Mouse (Mus musculus) adrenal gland, postnatal 4 days (tissue): ENCODE results near the gene AW011738. TPM values are rescaled to one million over a fixed set of nuclear protein-coding genes. Genes with fewer than 3 reads are reported as not detected.
A peak's percentile ranks its signal among the peaks of the same experiment; 100 is the strongest.

ENCODE experiments used
- DNase-seq, 2 experiments: peaks; one replicate each; pipeline ENCODE4 v3.0.0; 2021 to 2022; ENCODE audit warnings: low spot score in 2 of 2, mixed read lengths in 2 of 2
- total RNA-seq, 2 experiments: library from RNA; stranded (reverse); gene quantifications; 2 replicates each; pipeline ENCODE4 v1.2.3; 2021

Gene AW011738
- total RNA-seq, 2 experiments from 2014 or later, result 3.7 to 4.8 TPM

DNA sequence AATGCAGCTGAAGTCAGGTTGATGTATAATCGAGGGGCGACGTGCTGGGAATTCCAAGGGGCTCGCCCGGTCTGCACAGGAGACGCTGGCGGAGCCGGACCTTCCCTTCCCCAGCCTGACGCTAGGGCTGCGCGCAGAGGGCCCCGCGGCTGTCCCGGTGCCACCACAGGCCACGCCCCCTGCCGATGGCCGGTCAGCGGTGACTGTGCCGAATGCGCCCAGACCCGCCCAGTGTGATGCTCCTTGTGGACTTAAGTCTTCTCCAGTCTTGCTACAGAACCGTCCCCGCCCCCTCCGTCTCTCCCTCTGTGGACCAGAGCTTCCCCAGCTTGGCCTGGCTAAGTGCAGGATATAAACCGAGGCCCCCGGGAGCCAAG, 5.3 kb upstream of the AW011738 start:
- DNase-seq, result peak; percentile 63 to 82

DNA sequence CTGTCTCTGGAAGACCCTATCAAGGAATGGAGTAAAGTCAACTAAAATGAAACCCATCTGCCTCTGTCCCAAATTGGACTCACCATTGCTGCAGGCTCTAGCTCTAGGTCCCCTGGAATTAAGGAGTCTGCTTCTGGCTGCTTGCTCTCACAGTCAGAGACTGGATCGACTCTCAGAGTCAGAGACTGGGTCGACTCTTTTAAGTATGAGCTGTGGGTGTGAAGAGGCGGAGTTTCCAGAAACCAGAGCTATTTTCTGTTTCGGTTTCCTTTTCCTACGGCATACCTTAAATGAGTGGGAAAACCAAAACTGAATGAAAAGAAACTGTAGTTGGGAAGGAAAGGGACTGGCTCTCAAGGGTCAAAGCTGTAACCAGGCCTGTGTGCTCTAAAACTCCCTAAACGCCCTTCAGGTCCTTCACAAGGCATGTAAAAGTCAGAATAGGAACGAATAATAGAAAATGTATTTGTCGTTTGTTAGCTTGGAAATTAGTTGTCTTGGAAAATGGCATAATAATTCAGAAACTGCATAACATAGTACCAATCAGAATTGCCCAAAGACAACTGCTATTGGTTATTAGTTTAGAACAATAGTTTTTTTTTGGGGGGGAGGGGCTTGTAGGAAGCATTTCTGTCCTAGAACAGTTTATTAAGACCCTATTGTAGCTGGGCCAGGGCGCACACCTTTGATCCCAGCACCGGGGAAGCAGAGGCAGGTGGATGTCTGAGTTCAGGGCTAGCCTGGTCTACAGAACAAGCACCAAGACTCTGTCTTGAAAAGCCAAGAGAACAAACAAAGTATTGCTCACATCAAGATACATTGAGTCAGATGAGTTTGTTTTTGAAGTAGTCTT, 2.3 kb upstream of the AW011738 start, which contains the start of gene Isg15:
Gene Isg15 (minus strand): TSS at position 196 of the 853 bp plus-strand sequence.
- DNase-seq, result no peak

DNA sequence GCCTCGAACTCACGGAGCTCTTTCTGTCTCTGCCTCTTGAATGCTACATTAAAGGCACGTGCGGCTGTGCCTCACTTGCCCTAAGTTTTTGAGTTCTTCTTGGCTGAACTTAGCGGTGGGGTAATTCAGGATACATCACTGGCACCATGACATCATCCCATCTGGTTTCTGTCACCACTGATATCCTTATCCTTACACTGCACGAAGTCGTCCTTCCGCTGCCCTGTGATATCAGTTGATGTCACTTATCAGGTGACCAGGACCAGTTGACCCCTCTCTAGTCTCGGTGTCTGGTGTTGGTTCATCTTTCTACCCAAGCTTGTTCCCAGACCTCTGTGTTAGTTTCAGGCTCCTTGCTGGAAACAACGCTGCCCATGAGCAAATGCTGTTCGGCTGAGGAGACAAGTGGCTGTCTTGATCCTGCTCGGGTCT, 626 bp upstream of the AW011738 start:
- DNase-seq, result no peak

DNA sequence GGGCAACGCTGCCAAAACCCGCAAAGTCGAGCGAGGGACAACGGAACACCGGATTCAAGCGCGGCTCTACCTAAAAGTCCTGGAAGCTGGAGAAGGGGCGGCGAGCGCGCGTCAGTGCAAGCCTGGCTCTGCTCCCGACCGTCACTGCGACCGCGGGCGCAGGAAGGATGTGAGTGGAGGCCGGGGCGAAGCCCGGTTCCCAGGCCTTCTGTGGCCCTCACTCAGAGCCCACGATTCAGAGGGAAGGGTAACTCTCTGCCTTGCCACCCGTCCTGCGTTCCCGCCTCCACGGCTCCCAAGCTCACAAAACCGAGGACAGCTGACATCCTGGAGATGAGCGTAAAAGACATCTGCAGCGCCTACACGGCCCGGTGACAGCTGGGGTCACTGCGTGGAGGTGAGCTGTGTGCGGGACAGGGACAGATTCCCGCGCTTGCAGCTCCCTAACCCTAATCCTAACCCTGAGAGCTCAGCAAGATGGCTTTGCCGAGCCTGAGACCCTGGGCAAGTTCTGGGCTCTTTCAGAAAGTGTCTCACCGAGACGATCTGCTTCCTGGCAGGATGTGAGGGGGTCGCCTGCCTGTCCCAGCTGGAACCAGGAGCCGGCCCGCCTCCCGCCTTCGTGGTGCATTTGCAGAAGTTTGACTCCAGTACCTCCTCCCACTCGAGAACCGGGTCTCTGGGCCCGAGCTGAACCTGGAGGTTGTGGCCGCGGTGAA, 468 bp downstream of the AW011738 start:
- DNase-seq, result no peak

DNA sequence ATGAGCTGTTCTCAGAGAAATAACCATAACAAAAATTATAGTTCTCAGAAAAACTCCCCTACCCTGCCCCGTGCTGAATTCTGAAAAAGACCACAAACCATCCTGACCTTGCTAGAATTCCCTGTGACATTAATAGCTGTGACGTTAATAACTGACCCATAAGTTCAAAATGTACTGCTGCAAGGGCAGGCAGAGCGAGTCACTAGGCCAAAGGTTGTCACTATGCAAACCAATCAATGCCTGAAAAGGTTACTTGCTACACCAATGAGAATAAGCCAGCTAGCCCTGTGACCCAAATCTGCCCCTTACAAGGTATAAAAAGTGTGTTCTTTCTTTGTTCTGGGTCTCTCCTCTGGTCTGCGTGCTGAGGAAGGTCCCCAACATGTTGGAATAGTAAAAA, 5.8 kb downstream of the AW011738 start:
- no peak for DNase-seq

DNA sequence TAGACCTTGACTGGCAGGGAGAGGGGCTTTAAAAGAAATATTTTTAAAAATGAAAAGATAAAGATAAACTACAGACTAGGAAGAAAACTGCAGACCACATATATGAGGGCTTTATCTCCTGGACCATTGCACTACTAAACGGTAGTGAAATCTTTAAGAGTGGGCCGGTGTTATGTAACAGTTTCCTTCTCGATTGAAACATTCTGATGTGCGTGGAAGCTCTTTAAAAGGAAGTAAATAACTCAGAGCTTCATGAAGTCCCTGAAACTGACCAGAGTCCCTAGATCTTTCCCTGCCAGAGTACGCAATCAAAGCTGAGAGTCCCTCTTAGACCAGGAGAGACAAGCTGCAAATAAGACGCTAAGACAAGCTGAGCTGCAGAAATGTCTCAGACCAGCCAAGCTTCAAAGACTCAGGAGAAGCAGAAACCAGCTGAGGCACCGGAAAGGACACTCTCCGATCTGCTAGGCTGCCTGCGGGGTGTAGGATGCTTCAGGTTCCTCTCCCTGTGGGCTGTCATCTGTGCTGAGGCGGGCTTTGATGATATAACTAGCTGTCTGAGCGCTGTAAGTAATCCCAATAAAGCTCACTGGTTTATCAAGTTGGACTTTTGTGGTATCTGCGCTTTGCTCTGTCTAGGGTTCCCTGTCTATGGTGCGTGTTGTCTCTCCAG, 7.0 kb downstream of the AW011738 start:
- DNase-seq, result no peak

DNA sequence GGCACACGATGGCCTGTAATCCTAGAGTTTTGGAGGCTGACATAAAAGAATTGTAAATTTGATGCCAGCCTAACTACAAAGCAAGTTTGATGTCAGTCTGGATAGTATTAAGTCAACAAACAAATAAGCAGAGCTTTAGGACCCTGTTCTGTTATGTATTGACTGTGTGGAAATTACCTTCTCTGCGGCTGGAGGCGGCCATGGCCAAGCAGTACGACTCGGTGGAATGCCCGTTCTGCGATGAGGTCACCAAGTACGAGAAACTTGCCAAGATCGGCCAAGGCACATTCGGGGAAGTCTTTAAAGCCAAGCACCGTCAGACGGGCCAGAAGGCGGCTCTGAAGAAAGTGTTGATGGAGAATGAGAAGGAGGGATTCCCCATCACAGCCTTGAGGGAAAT, 10.0 kb downstream of the AW011738 start:
- no peak for DNase-seq

DNA sequence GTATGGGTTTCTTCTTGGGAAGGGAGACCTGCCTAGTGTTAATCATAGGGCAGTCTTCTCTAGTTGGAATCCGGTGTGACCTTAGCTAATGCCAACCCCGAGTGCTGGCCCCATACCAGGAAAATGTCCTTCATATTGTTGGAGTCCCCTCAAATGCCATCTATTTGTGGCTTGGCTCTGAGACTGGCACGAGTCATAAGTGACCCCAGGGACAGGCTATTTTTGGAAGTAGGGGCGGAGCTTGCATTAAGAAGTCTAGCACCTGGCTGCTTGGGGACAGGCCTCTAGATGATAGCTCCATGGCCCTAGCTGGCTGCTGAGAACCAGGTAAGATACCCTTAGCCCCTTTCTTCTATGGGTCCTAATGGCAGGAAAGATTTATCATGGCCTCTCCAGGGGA, 12.5 kb downstream of the AW011738 start, which contains the start of gene Perm1:
Gene Perm1 (plus strand): TSS at position 220 of the 400 bp plus-strand sequence.
- DNase-seq, result peak in 1 of 2 experiments; percentile 57

DNA sequence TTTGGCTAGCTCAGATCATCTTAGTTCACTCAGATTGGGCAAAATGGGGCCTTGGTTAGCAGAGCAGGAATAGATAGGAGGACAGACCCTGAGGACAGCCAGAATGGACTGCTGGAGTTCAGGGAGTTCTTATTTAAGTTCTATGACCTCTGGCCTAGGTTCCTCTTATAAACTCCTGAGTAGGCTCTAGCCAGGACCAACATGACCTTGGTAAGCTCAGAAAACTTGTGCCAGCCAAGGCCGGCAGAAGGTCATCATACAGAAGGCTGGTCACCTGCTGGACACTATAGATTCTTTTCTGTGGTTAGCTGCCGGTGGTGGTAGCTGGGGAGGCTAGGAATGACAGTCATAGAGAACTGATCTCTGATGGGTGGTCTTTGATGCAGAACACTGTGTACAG, 13.1 kb downstream of the AW011738 start:
- DNase-seq, result no peak

DNA sequence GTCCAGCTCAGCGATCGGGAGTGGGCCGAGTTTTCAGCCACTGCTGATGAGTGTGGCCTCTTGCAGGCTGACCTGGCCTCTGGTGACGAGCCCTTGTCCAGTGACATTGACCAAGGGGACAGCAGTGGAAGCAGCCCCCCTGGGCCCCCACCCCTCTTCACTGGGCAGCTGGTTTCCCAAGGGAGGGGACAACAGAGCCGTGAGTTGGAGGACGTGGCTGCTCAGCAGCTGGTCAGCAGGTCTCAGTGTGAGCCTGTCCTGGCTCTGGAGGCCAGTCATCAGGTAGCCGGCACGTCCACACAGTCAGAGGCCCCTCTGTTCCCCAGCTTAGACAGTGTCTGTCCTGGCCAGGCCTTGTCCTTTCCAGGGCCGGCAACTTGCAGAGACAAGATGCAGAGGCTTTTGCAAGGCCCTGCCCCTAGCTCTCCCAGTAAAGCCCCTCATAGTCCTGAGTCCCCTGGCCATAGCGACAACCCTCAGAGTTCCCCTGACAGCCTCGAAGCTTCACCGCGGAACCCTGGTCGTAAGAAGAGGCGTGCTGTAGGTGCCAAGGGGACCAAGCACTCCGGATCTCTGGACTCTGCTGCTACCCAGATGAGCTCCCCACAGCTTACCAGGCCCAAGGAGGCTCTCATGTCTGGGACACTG, 14.0 kb downstream of the AW011738 start:
- DNase-seq, result no peak

DNA sequence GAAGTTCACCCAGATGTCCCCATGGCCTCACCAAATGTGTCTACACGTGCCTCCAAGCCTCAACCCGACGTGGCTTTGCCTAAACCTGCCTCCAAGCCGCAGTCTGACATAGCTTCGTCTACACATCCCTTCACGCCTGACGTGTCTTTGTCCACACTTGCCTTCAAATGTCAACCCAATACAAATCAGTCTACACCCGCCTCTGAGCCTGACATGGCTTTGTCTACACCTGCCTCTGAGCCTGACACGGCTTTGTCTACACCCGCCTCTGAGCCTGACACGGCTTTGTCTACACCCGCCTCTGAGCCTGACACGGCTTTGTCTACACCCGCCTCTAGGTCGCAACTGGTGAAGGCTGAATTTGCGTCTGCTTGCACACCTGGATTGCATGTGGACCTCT, 14.7 kb downstream of the AW011738 start:
- DNase-seq, result no peak

DNA sequence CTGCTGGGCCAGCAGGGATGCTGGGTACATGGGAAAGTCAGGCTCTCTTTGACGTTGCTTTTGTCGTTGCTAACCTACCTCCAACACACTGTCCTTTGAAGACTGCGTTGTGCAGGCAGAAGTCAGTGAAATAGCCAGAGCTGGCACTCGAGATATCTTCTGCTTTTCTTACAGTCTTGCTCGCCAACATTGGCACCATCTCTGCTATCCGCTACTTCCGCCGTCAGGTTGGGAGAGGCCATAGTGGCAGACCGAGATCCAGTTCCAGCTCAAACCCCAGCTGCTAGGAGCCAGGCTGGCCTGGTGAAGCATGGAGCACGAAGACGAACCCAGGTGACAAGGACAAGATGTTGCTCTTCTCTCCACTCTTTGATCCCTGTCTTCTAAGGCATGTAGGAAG, 16.8 kb downstream of the AW011738 start:
- DNase-seq, result no peak

DNA sequence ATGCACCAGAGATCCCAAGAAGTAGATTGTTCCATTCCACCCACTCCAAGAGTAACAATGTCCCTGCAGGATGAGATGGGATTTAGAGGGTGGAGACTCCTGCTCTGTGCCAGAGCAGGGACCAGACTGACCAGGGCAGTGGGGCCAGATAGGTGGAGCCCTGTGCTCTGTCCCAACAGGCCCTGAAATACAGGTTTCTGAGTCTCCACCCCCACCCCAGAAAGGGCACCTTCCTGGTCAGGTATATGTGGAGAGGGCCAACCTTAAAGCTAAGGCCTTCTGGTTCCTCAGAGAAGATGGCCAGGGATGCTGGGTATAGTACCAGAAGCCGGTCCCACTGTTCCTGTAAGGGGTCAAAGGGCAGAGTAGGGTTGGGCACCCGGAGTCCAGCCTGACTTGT, 21.2 kb downstream of the AW011738 start:
- DNase-seq, result no peak

DNA sequence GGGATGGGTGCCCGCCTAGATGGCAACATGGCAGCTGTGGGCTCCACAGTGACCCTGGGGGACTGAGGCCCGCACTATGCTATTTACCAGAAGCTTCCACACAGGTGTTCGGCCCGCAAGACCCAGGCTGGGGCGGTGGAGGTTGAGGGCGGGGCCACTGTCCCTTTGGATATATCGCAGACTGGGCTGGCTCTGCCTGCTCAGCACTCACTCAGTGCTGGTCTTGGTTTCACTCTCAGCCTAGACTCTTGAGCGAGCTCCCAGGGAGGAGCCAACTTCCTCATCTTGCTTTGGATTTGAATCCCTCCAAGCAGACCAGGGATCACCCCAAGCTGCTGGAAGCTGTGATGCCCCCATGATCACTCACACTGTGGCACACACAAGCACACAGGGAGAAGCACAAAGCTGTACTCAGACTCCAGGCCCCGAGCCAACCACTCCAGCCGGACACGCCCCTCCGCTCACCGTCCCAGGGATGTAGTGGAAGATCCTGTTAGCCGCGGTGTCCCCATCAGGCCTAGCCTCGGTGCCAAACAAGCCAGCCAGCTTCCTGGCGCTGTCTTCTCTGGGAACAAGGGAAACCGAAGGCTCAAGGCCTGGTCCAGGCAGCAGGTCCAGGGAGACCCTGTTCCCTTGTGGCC, 24.8 kb downstream of the AW011738 start:
- no peak for DNase-seq

DNA sequence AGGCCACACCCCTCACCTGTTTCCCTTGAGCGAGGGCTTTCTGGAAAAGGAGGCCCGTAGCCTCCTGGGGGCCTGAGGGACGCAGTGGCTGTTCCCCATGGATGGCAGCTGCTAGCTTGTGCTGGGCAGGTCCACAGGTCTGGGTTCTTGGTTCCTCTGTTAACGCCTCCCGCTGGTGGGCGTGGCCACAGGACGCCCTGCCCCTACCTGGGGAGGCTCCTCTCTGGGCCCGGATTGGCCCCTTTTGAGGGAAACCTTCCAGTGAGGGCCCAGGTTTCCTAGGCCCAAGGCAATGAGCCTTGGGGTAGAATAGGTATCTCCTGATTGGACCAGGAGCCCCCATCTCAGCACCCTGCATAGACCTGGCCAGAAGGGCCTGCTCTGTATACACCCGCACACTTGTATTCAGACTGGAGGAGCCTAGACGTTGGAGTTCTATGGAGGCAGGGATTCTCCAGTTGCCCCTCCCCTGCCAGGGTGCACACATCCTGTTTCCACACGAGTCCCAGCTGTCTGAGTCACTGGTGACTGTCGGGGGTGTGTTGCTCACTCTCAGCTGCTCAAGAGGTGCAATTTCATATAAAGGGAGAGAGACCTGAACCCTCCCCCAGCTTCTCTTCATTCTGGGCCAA, 25.4 kb downstream of the AW011738 start:
- DNase-seq, result no peak

DNA sequence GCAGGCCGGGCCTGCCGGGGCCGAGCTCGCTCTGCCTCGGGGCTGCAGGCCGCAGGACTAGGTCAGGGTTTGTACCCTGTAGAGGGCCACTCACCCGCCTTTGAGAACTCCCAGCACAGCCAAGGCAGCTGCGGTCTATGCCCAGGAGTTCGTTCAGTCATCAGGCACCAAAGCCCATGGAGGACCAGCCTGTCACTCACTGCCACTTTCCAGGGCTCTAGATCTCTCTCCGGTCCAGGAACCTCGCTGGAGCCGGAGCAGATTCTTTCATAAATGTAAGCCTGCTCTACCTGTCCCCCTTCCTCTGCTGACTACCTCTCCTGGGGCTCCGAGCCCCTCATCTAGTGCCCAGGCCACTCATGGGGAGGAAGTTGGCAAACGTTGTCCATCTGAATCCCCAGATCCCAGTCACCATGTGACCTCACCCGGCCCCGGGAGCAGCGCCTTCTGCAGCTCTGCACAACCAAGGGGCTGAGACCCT, 31.0 kb downstream of the AW011738 start:
- DNase-seq, result no peak

DNA sequence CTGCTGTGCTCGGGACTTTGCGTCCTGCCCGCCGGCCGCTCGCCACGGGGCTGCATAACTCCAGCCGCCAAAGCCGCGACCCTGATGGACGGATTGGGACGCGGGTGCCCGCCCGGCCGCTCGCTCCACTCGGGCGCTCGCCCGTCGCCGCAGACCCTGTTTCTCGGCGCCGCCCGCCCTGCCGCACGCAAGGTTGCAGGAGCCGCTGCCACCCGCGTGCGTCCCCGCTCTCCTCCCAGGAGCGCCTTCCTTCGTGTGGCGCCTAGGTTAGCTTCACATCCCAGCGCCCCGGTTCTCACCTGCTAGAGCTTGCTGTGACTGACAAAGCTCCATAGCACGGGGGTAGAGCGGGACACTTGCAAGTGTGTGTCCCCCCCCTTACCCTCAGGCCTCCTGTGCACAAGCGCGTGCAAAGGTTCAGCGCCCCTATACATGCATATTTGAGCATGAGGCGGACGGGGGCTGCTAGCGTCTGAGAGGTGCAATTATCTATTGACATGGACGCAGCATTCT, 31.7 kb downstream of the AW011738 start, which contains the start of gene Plekhn1:
Gene Plekhn1 (minus strand): TSS at position 157 of the 513 bp plus-strand sequence.
- DNase-seq, result peak; percentile 57 to 67

DNA sequence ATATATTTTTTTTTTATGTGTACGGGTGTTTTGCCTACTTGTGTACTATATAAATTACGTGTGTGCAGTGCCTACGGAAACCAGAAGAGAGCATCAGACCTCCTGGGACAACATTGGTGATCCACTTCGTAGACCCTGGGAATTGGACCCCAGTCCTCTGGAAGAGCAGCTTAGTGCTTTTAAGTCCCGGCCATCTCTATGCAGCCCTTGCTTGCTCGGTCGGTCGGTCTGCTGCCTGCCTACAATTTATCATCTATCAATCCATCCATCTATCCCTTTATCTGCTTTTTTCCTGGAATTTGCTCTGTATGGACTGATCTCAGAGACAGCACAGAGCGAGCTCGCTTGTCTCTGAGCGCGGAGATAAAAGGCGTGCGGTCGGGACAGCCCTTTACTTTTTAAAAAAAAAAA, 32.3 kb downstream of the AW011738 start:
- DNase-seq, result no peak

DNA sequence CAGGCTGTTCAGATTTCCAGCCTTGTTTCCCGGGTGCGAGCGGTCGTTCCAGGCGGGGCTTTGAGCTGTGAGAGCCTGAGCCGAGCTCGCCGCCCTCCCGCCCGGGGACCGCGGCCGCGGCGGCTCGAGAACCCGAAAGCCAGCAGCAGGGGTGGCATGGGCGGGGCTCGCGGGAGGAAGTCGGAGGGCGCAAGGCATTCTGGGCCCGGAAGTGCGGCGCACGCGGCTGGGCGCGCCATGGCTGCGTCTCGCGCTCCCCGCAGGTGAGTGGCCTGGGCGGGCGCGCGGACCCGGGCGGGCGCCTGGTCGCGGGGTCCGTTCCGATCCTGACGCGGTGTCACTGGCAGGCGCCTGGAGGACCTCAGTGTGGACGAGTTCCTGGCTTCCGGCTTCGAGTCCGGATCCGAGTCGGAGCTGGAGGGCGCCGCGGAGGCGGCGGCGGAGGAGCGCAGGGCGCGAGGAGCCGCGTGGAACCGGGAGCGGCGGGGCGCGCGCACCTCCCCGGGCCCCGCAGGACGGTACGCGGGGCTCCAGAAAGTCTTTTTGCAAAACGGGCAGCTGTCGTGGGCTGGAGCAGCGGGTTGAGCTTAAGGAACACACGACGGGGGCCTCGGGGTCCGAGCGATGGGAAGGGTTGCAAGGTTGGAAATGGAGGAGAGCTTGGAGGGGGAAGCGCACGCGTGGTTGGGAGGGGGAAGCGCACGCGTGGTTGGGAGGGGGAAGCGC, 32.9 kb downstream of the AW011738 start, which contains the start of gene Noc2l:
Gene Noc2l (plus strand): TSS at position 203 of the 726 bp plus-strand sequence.
- DNase-seq, result peak; percentile 77 to 79
